In genomic region chr6:49057053-49058021, GRCm38 (mm10) we compare ENCODE assay signal across 9 mouse cellular contexts. TPM values are rescaled to one million over a fixed set of nuclear protein-coding genes. Genes with fewer than 3 reads are reported as not detected.
DNase-seq lines count a peak whose midpoint lies in the region; ATAC-seq and TF ChIP-seq lines count a peak whose summit lies in the region.
"Had no signal": no experiment of that assay in that cellular context is flagged by ENCODE, and none has a peak within 500 bp of the region (broad histone marks: within the 10 kb centered on the region; RNA-seq: fewer than 3 reads in every experiment).

No protein-coding gene starts in this region.

- no peak for TF ChIP-seq POLR2A in lung, adult 2 months (IDR thresholded peaks at IDR 0.05; ENCODE audit: borderline replicate concordance, extremely low read depth, low read depth, low read length)

- no peaks in the 10 kb centered on the region for H3K4me1 ChIP-seq in kidney, postnatal 0 days (replicated peaks; ENCODE audit: insufficient read depth, low read length)
- no peaks in the 10 kb centered on the region for H3K4me1 ChIP-seq in lung, adult 2 months (ENCODE audit: control insufficient read depth, insufficient read depth, low read length)
- H3K4me1 ChIP-seq: heart, embryonic 13.5 days had no signal

- H3K4me3 ChIP-seq in kidney, postnatal 0 days (replicated peaks; ENCODE audit: low read depth, low read length): no peak overlapping the region
- no peak overlapping the region for H3K4me3 ChIP-seq in lung, adult 2 months (replicated peaks; ENCODE audit: extremely low read depth, low read depth, low read length)
- H3K4me3 ChIP-seq: heart, embryonic 13.5 days had no signal

- no peak overlapping the region for H3K27ac ChIP-seq in kidney, postnatal 0 days
- H3K27ac ChIP-seq: heart, embryonic 13.5 days had no signal

- TF ChIP-seq CTCF in kidney, postnatal 0 days (IDR thresholded peaks at IDR 0.05; ENCODE audit: low read depth): peak; percentile 88
- peak; percentile 96 for TF ChIP-seq CTCF in lung, adult 2 months (IDR thresholded peaks at IDR 0.05; ENCODE audit: insufficient read depth, low read length)

- DNase-seq in CD4-positive, CD25-positive, alpha-beta regulatory T cell, adult 2 months (ENCODE audit: low read depth, low spot score): peak; percentile 86
- DNase-seq in T-cell, adult 2 months (ENCODE audit: low spot score): peak; percentile 58
- DNase-seq in cerebellum, postnatal 14 days: peak; percentile 84
- DNase-seq in gastrocnemius, postnatal 10 days: peak; percentile 66
- DNase-seq in kidney, postnatal 0 days (ENCODE audit: low spot score): peak; percentile 83
- peak; percentile 66 for DNase-seq in lung, adult 2 months
- peak; percentile 74 for DNase-seq in ovary, postnatal 14 days (ENCODE audit: low spot score)
- DNase-seq in thymus, postnatal 10 days (ENCODE audit: low spot score in 2 of 2): peak; percentile 44 to 78

- no peaks in the 10 kb centered on the region for H3K36me3 ChIP-seq in kidney, postnatal 0 days (ENCODE audit: insufficient read depth, low read length)
- H3K36me3 ChIP-seq: heart, embryonic 13.5 days had no signal

- no peaks in the 10 kb centered on the region for H3K9me3 ChIP-seq in kidney, postnatal 0 days (replicated peaks; ENCODE audit: low read length)
- H3K9me3 ChIP-seq: heart, embryonic 13.5 days had no signal

- H3K9ac ChIP-seq in kidney, postnatal 0 days (ENCODE audit: low read depth, low read length): no peak overlapping the region
- H3K9ac ChIP-seq: heart, embryonic 13.5 days had no signal

- H3K27me3 ChIP-seq in kidney, postnatal 0 days (ENCODE audit: insufficient read depth, low read length): no peaks in the 10 kb centered on the region
- H3K27me3 ChIP-seq: heart, embryonic 13.5 days had no signal

- no peak overlapping the region for H3K4me2 ChIP-seq in kidney, postnatal 0 days (ENCODE audit: low read length)
- H3K4me2 ChIP-seq: heart, embryonic 13.5 days had no signal

- WGBS in kidney, postnatal 0 days: 40% methylated on average over 8 of the region's 8 CpGs
- WGBS in lung, adult 2 months: 32% methylated on average over 8 of the region's 8 CpGs

- 0 out of 2 replicates have a peak, but pooled peaks have one; percentile 49 for ATAC-seq in kidney, postnatal 0 days (replicated peaks; ENCODE audit: low FRiP score, low read depth)

RNA-seq across cellular contexts. Expression of gene Malsu1, which starts 16.3 kb away (rescaled TPM):
- 10 to 100 TPM; 50.7 to 56.9 TPM for total RNA-seq in gastrocnemius, postnatal 10 days (2021)
- polyA plus RNA-seq in kidney, postnatal 0 days (2015; fragmentation: Nextera tagmentation; extraction: Ambion mirVana): 113 and 123 TPM in 2 replicates
- 11.5 and 12.6 TPM in 2 replicates for polyA plus RNA-seq in lung, adult 2 months (2012; rRNA removed)

RNA-seq across cellular contexts. Expression of gene Gpnmb, which starts 21.0 kb away (rescaled TPM):
- total RNA-seq in gastrocnemius, postnatal 10 days (2021): 1 to 10 TPM; 1.8 to 2.4 TPM
- polyA plus RNA-seq in kidney, postnatal 0 days (2015; fragmentation: Nextera tagmentation; extraction: Ambion mirVana): 0.36 and 0.47 TPM in 2 replicates
- polyA plus RNA-seq in lung, adult 2 months (2012; rRNA removed): 25.7 and 28.8 TPM in 2 replicates

Comparison
In these comparisons a context has a peak if more than half of its experiments do, and no peak if none do; other contexts are left out.
1. RNA of gene Gpnmb, which starts 21.0 kb away (polyA plus RNA-seq): 25.7 to 28.8 TPM in lung, adult 2 months; 0.36 to 0.47 TPM in kidney, postnatal 0 days; every median in the first group is over 10 times any median in the second.
2. Peak in every context shown above with its lines, with median percentiles within 50 percentile points of each other: DNase-seq.